Mouse (Mus musculus) splenic B cell, adult 2 months (primary cell): ENCODE measurements around the gene Sh3rf1.

Source experiments
- DNase-seq: peaks from one replicate; pipeline ENCODE4 v3.0.0-alpha.2; 2011; ENCODE audit warnings: low read depth, low spot score
- H3K27me3 ChIP-seq: 2 replicates; pipeline ENCODE4 v1.6.1; 2012; ENCODE audit warnings: mild to moderate bottlenecking, low read length, moderate library complexity, mixed read lengths; ENCODE audit not compliant: control insufficient read depth, poor library complexity, insufficient read depth, severe bottlenecking
- H3K36me3 ChIP-seq: 2 replicates; pipeline ENCODE4 v1.6.1; 2012; ENCODE audit warnings: mild to moderate bottlenecking, low read length, moderate library complexity, mixed read lengths; ENCODE audit not compliant: control insufficient read depth, poor library complexity, insufficient read depth, severe bottlenecking

Gene Sh3rf1

GRCm38 (mm10) chr8:61326281-61326680, 102.6 kb downstream of the Sh3rf1 start:
- Histone ChIP-seq H3K27me3 (no peaks in the 10 kb centered on the region), H3K36me3 (peaks cover 2% of the 10 kb centered on the region; the same call in 1 of the 2 replicates)
- DNase-seq = no peak

DNA sequence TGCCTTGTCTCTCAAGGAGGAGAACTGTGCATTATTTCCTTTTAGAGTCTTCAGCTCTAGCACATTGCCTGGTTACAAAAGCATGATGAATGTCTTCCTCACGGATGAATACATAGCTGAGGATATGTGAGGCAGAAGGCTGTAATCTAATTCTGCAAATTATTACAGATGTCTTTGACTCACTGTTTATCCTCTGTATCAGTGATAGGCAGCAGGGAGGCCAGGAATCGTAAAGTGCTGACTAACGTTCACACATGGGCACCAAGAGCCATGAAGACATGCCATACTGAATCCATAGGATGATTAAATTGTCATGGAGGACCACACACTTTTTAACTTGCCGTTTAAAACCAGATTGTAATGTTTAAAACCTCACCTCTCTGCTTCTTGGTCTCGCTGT, 103.7 kb downstream of the Sh3rf1 start:
- H3K27me3 ChIP-seq = no peaks in the 10 kb centered on the region
- H3K36me3 ChIP-seq = peaks cover 2% of the 10 kb centered on the region; the same call in 1 of the 2 replicates
- no peak for DNase-seq

DNA sequence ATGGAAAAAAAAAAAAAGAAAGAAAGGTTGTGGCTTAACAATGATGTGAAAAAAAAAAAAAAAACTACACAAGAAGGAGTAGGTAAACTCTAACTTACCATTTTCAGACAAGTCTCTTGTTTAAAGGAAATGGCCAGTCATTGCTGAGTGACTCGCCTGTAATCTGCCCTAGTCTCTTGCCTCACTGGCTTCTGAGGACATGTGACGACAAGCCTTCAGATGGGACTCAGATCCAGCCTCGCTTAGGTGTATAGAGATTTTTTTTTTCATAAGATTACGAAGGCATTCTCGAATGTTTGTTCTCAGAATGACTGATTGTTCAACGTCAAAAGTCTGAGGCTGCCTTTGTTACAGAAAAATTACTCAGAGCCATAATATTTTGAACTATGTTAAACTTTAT, 116.0 kb downstream of the Sh3rf1 start:
- no peak for DNase-seq

GRCm38 (mm10) chr8:61340283-61340984, 116.8 kb downstream of the Sh3rf1 start:
- DNase-seq = no peak
- no peaks in the 10 kb centered on the region for H3K36me3 ChIP-seq
- no peaks in the 10 kb centered on the region for H3K27me3 ChIP-seq

More for the DNA sequence above, 116.0 kb downstream of the Sh3rf1 start:
- Histone ChIP-seq H3K36me3 (no peaks in the 10 kb centered on the region), H3K27me3 (no peaks in the 10 kb centered on the region)

- no peak for DNase-seq
- Histone ChIP-seq H3K36me3 (no peaks in the 10 kb centered on the region), H3K27me3 (no peaks in the 10 kb centered on the region)
Measured at GRCm38 (mm10) chr8:61341587-61342441, 118.1 kb downstream of the Sh3rf1 start.

- no peak for DNase-seq
- Histone ChIP-seq H3K27me3 (no peaks in the 10 kb centered on the region), H3K36me3 (no peaks in the 10 kb centered on the region)
Measured at GRCm38 (mm10) chr8:61342473-61343026, 118.9 kb downstream of the Sh3rf1 start.

- Histone ChIP-seq H3K27me3 (no peaks in the 10 kb centered on the region), H3K36me3 (no peaks in the 10 kb centered on the region)
- DNase-seq = no peak
Measured at GRCm38 (mm10) chr8:61344435-61344834, 120.8 kb downstream of the Sh3rf1 start.

DNA sequence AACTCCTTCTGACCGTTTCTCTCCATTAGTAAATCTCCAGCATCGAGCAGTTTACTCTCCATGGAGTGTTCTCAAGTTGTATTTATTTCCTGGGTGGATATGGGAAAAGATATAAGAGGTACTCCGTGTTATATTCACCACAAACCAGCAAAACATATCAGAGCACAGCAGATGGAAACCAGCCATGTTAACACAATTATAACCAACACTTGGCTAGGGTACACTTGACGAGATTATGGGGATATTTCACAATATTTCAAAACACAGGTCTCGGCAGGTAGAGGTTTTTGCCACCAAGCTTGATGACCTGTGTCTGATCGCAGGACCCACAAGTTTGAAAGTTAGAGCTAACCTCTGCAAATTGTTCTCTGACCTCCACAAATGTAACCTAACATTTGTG, 123.3 kb downstream of the Sh3rf1 start:
- H3K36me3 ChIP-seq = no peaks in the 10 kb centered on the region
- no peak for DNase-seq

GRCm38 (mm10) chr8:61347526-61347925, 123.9 kb downstream of the Sh3rf1 start:
- no peaks in the 10 kb centered on the region for H3K36me3 ChIP-seq
- no peak for DNase-seq
- H3K27me3 ChIP-seq = no peaks in the 10 kb centered on the region

More for the DNA sequence above, 123.3 kb downstream of the Sh3rf1 start:
- no peaks in the 10 kb centered on the region for H3K27me3 ChIP-seq

DNA sequence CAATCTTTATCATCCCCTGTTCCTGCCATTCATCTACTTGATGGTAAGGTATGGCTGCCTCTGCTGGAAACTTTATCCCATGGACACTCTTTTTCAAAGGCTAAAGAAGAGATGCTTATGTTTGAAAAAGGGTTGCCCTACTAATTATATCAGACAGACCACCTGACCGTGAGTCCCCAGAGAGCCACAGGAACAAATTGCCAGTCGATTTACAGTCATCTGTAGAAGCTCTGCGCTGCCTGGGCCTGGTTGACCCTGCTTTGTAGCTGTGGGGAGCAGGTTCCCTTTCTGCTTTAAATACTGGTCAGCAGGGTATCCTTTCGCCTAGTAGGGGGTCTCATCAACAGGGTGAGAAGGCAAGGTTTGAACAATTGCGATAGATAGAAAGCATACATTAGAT, 124.4 kb downstream of the Sh3rf1 start:
- DNase-seq = no peak
- no peaks in the 10 kb centered on the region for H3K36me3 ChIP-seq
- no peaks in the 10 kb centered on the region for H3K27me3 ChIP-seq

GRCm38 (mm10) chr8:61348518-61348917, 124.8 kb downstream of the Sh3rf1 start:
- Histone ChIP-seq H3K27me3 (no peaks in the 10 kb centered on the region), H3K36me3 (no peaks in the 10 kb centered on the region)
- no peak for DNase-seq

DNA sequence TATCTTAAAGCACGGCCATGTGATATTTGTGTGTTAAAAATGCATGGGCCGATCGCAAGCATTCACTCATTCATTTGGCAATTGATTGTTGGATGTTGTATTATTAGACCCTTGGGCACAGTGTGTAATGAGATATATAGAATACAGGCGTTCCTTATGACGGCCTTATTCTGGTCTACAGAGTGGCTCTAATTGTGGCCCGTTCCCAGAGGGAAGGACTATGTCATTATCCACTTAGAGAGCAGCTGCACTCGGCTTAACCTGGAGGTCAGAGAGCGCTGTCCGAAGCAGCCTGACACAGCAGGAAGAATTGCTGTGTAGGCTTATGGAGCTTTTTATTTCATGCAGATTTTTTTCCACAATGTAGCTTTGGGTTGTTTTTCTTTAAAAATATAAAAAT, 126.8 kb downstream of the Sh3rf1 start:
- no peaks in the 10 kb centered on the region for H3K27me3 ChIP-seq
- no peaks in the 10 kb centered on the region for H3K36me3 ChIP-seq
- no peak for DNase-seq

- Histone ChIP-seq H3K27me3 (no peaks in the 10 kb centered on the region), H3K36me3 (no peaks in the 10 kb centered on the region)
- no peak for DNase-seq
Measured at GRCm38 (mm10) chr8:61351638-61352037, 128.0 kb downstream of the Sh3rf1 start.

GRCm38 (mm10) chr8:61355503-61355902, 131.8 kb downstream of the Sh3rf1 start:
- no peak for DNase-seq

DNA sequence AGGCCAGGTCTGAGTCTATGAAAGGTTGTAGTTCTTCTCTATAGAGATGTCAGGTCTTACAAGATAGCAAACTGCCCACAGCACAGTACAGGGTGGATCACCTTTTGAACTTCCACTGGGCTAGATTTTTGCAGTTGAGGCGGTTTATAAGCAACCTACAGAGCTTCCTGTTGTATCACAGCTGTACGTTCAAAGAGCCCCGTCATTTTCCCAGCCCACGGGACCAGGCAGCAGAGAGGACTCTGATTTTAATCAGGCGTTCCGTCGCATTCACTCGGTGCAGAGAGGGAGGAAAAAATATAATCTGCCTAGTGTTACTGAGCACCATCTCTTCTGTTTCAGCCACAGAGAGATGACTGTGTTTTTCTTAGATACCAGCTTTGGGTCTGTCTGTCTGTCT, 135.3 kb downstream of the Sh3rf1 start:
- Histone ChIP-seq H3K36me3 (no peaks in the 10 kb centered on the region), H3K27me3 (no peaks in the 10 kb centered on the region)
- peak; percentile 40 for DNase-seq

More at GRCm38 (mm10) chr8:61355503-61355902, 131.8 kb downstream of the Sh3rf1 start:
- Histone ChIP-seq H3K36me3 (no peaks in the 10 kb centered on the region), H3K27me3 (no peaks in the 10 kb centered on the region)
